Mouse (Mus musculus): Measurements from ENCODE around the gene Cgrrf1.

Cgrrf1 gene

GRCm38 (mm10) chr14:46823996-46824395 is 7.9 kb upstream of the Cgrrf1 start:
- DNase-seq, result no peak

DNA sequence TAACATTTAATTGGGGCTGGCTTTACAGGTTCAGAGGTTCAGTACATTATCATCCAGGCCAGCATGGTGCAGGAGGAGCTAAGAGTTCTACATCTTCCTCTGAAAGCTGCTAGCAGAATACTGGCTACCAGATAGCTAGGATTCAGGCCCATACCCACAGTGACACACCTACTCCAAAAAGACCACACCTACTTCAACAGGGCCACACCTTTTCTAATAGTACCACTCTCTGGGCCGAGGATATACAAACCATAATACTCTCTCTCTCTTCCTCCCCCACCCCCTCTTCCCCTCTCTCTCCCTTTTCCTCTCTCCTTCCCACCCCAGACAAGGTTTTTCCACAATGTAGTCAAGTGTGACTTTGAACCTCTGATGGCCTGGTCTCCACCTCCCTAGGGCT is 4.5 kb upstream of the Cgrrf1 start:
- no peak for DNase-seq

- DNase-seq, result no peak
Measured at GRCm38 (mm10) chr14:46831295-46831694, 630 bp upstream of the Cgrrf1 start.

- peak; percentile 4 for DNase-seq
Measured at GRCm38 (mm10) chr14:46832354-46833272, 688 bp downstream of the Cgrrf1 start.

- DNase-seq, result peak; percentile 44
Measured at GRCm38 (mm10) chr14:46839326-46839725, 7.4 kb downstream of the Cgrrf1 start.

GRCm38 (mm10) chr14:46845706-46846105 is 13.8 kb downstream of the Cgrrf1 start:
- DNase-seq, result no peak

DNA sequence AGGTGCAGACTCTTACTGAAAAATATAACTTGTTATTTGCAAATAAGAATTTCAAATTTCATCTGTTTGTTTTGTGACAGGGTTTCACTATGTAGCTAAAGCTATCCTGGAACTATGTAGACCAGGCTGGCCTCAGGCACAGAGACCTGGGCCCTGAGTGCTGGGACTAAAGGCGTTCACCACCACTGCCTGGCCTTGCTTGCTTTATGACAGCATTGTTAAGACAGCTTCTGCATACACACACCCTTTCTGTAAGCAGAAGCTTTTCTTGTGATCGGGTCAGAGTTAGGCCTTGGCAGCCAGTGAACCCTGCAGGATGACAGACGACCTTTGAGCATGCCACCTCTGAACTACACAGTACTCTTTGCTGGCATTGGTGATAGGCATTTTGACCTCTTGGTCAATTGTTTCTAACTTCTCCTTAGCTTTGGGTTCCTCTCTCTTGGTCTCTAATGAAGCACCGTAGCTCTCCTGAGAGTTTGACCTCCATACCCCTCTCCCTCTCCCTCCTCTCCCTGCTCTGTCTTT is 16.2 kb downstream of the Cgrrf1 start:
- no peak for DNase-seq

- DNase-seq, result no peak
Measured at GRCm38 (mm10) chr14:46848736-46849135, 16.8 kb downstream of the Cgrrf1 start.

DNA sequence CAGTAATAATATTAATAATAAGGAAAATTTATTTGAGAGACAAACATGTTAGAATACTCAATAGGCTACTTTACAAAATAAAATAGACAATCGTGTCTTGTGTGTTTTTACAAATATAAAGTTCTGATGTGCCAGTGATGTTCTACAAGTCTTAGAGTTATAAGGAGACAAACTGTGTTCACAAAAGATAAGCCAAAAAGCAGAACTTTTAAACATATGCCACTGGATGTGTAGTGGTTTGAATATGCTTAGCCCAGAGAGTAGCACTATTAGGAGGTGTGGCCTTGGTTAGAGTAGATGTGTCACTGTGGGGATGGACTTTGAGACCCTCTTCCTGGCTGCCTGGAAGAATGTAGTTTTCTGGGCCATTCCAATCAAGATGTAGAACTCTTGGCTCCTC is 17.8 kb downstream of the Cgrrf1 start:
- DNase-seq, result no peak

DNA sequence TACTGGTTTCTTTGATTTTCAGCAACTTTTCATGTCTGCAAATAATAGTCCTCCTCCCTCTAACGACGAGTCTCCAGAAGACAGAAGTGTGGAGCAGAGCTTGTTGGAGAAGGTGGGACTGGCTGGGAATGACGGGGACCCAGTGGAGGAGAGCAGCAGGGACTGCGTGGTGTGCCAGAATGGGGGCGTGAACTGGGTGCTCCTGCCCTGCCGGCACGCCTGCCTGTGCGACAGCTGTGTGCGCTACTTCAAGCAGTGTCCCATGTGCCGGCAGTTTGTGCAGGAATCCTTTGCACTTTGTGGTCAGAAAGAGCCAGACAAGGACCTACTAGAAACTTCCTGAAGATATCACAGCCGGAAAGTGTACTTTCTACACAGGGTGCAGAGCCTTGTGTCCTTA is 21.8 kb downstream of the Cgrrf1 start:
- DNase-seq, result peak; percentile 36

- DNase-seq, result no peak
Measured at GRCm38 (mm10) chr14:46862922-46863321, 31.0 kb downstream of the Cgrrf1 start.

GRCm38 (mm10) chr14:46880935-46881334 is 49.0 kb downstream of the Cgrrf1 start:
- peak; percentile 83 for DNase-seq

- no peak for DNase-seq
Measured at GRCm38 (mm10) chr14:46881581-46882430, 49.9 kb downstream of the Cgrrf1 start.

DNA sequence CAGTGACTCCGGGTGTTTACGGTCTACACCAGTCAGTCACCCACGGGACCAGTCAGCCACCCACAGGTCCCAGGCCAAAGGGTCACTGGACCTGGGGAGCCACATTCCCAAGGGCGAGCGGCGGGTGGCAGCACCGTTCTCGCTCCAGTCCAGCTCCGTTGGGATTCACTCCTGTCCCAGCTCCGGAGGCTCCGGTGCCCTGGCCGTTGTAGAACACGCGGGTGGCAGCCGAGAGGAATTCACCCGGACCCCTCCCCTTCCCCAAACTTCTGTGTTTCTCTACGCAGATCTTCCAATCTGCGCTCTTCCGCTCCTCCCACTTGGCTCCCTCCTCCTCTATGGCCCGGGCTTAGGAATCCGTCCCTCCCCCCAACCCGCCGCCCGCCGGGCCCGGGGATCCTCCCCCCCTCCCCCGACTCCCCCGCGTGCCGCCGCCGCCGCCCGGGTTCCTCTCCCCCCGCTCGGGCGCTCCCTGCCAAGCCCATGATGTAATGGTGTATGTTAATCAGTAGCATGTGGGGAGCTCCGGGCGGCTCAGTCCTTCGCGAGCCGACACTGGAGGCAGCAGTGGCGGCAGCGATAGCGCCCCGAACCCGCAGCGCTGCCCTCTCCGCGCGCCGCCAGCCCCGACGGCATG is 50.6 kb downstream of the Cgrrf1 start, which contains the start of gene Samd4:
Samd4 (plus strand) TSS at position 424 of the 637 bp plus-strand sequence.
- DNase-seq, result peak; percentile 91

- peak; percentile 73 for DNase-seq
Measured at GRCm38 (mm10) chr14:46883068-46883870, 51.3 kb downstream of the Cgrrf1 start.

DNA sequence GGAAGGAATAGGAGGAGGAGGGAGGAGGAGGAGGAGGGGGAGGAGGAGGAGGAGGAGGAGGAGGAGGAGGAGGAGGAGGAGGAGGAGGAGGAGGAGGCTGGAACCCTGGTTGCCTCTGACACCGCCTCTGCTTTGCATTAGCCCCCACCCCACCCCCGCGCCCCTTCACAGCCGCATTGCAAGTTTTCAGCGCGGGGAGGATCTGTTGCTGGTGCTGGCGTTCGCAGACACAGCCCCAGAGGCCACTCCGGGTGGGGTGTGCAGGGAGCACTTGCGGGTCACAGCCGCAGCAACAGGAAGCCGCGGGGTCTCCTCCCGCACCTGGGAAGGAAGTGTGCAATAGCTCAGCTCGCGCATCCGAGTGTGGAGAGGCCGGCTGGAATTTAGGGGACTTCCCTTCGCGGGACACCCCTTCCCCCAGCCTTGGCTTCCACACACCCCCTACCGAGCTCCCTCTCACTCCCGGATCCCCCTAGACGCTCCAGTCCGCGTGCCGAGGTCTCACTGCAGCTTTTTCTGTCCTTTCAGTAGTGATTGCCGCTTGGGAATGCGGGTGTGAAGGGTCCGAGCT is 52.0 kb downstream of the Cgrrf1 start:
- peak; percentile 59 for DNase-seq

- DNase-seq, result peak; percentile 66
Measured at GRCm38 (mm10) chr14:46884701-46885428, 52.9 kb downstream of the Cgrrf1 start.

GRCm38 (mm10) chr14:46885429-46885755 is 53.5 kb downstream of the Cgrrf1 start:
- peak; percentile 6 for DNase-seq

DNA sequence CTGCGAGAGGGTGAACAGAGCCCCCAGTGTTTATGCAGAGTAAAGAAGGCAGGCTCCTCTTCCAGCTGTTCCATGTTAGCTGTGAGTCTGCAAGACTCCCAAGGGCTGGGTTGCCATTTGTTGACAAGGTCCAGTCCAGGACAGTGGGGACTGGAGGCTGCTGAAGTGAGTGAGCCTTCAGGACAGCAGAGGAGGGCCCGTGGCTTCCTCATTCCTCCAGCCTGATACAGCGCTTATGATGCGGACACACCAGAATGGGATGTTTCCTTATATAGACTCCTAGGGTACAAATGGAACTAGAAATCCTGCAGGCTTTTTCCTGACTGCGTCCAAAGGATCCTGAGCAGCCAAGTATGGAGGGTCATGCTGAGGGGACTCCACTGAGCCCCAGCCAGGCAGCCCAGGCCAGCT is 54.0 kb downstream of the Cgrrf1 start:
- DNase-seq, result peak; percentile 66

DNA sequence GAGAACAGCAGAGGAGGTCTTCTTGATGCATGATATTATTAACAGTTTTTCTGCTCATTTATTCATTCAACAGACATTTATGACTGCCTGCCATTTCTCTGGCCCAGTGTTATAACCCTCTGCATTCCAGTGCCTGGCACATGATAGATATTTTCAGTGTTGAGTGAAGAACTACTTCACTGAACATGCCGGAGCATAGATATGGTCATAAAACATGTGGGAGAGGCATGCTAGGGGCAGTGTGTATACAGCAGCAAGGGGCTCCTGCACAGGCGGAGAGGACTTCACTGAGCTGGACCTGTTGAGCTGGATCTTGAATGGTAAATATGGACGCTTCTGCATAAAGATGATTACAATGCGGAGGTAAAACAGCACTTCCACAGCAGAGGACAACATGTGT is 57.2 kb downstream of the Cgrrf1 start:
- DNase-seq, result no peak

DNA sequence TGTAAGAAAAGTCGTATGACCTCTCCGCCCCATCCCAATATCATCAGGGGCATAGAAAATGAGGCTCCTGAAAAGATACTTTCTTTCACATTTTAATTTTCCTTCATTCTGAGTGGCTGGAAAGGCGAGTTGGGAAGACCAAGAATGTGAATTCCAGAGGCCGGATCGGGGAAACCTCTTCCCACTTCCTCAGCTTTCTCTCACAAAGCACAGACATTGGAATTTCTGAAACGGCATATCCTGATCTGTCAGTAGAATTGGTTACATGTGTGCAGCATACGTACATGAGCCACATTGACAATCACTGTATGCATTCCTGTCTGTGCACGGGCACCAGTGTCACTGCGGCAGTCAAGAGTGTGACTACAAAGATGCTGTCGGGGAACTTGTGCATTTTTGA is 62.0 kb downstream of the Cgrrf1 start:
- no peak for DNase-seq
